Mouse (Mus musculus) stomach, embryonic 16.5 days (tissue): ENCODE measurements around the gene Eif2a. TPM values are rescaled to one million over a fixed set of nuclear protein-coding genes. Genes with fewer than 3 reads are reported as not detected.

Source experiments
- ATAC-seq: fragments of 200-750 bp; cut with Nextera tagmentation; 2 replicates; pipeline ENCODE4 v1.8.0; 2017; ENCODE audit warnings: moderate number of reproducible peaks, moderate TSS enrichment; ENCODE audit not compliant: insufficient read depth, low FRiP score
- H3K27ac ChIP-seq: fragments of 300-500 bp; sonication (generic); 2 replicates; pipeline ENCODE4 v1.5.1; 2014; ENCODE audit warnings: low read length
- H3K27me3 ChIP-seq: fragments of 300-500 bp; sonication (generic); 2 replicates; pipeline ENCODE4 v1.6.1; 2014; ENCODE audit warnings: low read length, control low read depth, mixed read lengths; ENCODE audit not compliant: control insufficient read depth, insufficient read depth
- H3K36me3 ChIP-seq: fragments of 300-500 bp; sonication (generic); 2 replicates; pipeline ENCODE4 v1.6.1; 2014; ENCODE audit warnings: low read length; ENCODE audit not compliant: control insufficient read depth, insufficient read depth
- H3K4me1 ChIP-seq: fragments of 300-500 bp; sonication (generic); 2 replicates; pipeline ENCODE4 v1.6.1; 2014; ENCODE audit warnings: low read length, control low read depth, mixed read lengths; ENCODE audit not compliant: control insufficient read depth, insufficient read depth
- H3K4me2 ChIP-seq: fragments of 300-500 bp; sonication (generic); 2 replicates; pipeline ENCODE4 v1.6.1; 2014; ENCODE audit warnings: low read depth, low read length, mixed read lengths
- H3K4me3 ChIP-seq: fragments of 300-500 bp; sonication (generic); replicated peaks from 2 replicates; pipeline ENCODE4 v1.5.1; 2014; ENCODE audit warnings: mild to moderate bottlenecking, low read length
- H3K9ac ChIP-seq: fragments of 300-500 bp; sonication (generic); 2 replicates; pipeline ENCODE4 v1.6.1; 2014; ENCODE audit warnings: low read length
- H3K9me3 ChIP-seq: fragments of 300-500 bp; sonication (generic); replicated peaks from 2 replicates; pipeline ENCODE4 v1.6.1; 2016; ENCODE audit warnings: low read length, control low read depth; ENCODE audit not compliant: control insufficient read depth
- WGBS: fragments of 180-500 bp; shearing (Covaris S2); extraction: QIAGEN DNeasy Blood & Tissue Kit; methylation state at CpG from one replicate; pipeline ENCODE4 v1.1.7; 2014; 5-methylcytosine and 5-hydroxymethylcytosine counted together
- polyA plus RNA-seq: library from polyadenylated mRNA; unstranded; fragments of >200 nt; fragmentation: Nextera tagmentation; extraction: Ambion mirVana; gene quantifications from 2 replicates; pipeline ENCODE4 v1.2.1, GENCODE M21; 2015

Eif2a gene
- polyA plus RNA-seq, 1 experiment from 2014 or later: 51.3 TPM

- Histone ChIP-seq H3K36me3 (peaks cover 9% of the 10 kb centered on the region; the same call in 1 of the 2 replicates), H3K27ac (no peak overlapping the region), H3K9me3 (no peaks in the 10 kb centered on the region), H3K9ac (no peak overlapping the region), H3K4me2 (no peak overlapping the region), H3K4me1 (no peaks in the 10 kb centered on the region), H3K4me3 (no peak overlapping the region), H3K27me3 (no peaks in the 10 kb centered on the region)
- WGBS: 77% methylated on average over 5 of the region's 5 CpGs
- ATAC-seq: no peak
Measured at GRCm38 (mm10) chr3:58517800-58518199, 7.8 kb upstream of the Eif2a start.

GRCm38 (mm10) chr3:58518962-58519361 lies 6.7 kb upstream of the Eif2a start:
- no peaks in the 10 kb centered on the region for H3K27me3 ChIP-seq
- no peak overlapping the region for H3K4me3 ChIP-seq
- H3K27ac ChIP-seq: no peak overlapping the region
- H3K4me1 ChIP-seq: peaks cover 3% of the 10 kb centered on the region
- no peak overlapping the region for H3K4me2 ChIP-seq
- H3K9me3 ChIP-seq: no peaks in the 10 kb centered on the region
- ATAC-seq: no peak
- H3K36me3 ChIP-seq: peaks cover 9% of the 10 kb centered on the region; the same call in 1 of the 2 replicates
- no peak overlapping the region for H3K9ac ChIP-seq
- 81% methylated on average over 2 of the region's 2 CpGs for WGBS

- Histone ChIP-seq H3K4me3 (no peak overlapping the region), H3K9ac (no peak overlapping the region), H3K36me3 (peaks cover 9% of the 10 kb centered on the region; the same call in 1 of the 2 replicates), H3K9me3 (no peaks in the 10 kb centered on the region), H3K4me1 (peaks cover 4% of the 10 kb centered on the region), H3K27me3 (no peaks in the 10 kb centered on the region), H3K4me2 (no peak overlapping the region), H3K27ac (no peak overlapping the region)
- ATAC-seq: no peak
- 63% methylated on average over 3 of the region's 3 CpGs for WGBS
Measured at GRCm38 (mm10) chr3:58519536-58519935, 6.1 kb upstream of the Eif2a start.

- Histone ChIP-seq H3K4me3 (no peak overlapping the region), H3K27ac (peak overlapping the region; percentile 14; the same call in 1 of the 2 replicates), H3K4me1 (peaks cover 4% of the 10 kb centered on the region), H3K36me3 (peaks cover 9% of the 10 kb centered on the region; the same call in 1 of the 2 replicates), H3K9me3 (no peaks in the 10 kb centered on the region), H3K4me2 (no peak overlapping the region), H3K9ac (no peak overlapping the region), H3K27me3 (no peaks in the 10 kb centered on the region)
- no peak for ATAC-seq
- WGBS: 82% methylated on average over 6 of the region's 6 CpGs
Measured at GRCm38 (mm10) chr3:58520286-58520685, 5.3 kb upstream of the Eif2a start.

GRCm38 (mm10) chr3:58521361-58521760 lies 4.3 kb upstream of the Eif2a start:
- peaks cover 9% of the 10 kb centered on the region; the same call in 1 of the 2 replicates for H3K36me3 ChIP-seq
- H3K4me3 ChIP-seq: no peak overlapping the region
- H3K27me3 ChIP-seq: no peaks in the 10 kb centered on the region
- no peaks in the 10 kb centered on the region for H3K9me3 ChIP-seq
- 89% methylated on average over 2 of the region's 2 CpGs for WGBS
- no peak overlapping the region for H3K4me2 ChIP-seq
- ATAC-seq: no peak
- peaks cover 4% of the 10 kb centered on the region for H3K4me1 ChIP-seq
- H3K27ac ChIP-seq: no peak overlapping the region
- no peak overlapping the region for H3K9ac ChIP-seq

DNA sequence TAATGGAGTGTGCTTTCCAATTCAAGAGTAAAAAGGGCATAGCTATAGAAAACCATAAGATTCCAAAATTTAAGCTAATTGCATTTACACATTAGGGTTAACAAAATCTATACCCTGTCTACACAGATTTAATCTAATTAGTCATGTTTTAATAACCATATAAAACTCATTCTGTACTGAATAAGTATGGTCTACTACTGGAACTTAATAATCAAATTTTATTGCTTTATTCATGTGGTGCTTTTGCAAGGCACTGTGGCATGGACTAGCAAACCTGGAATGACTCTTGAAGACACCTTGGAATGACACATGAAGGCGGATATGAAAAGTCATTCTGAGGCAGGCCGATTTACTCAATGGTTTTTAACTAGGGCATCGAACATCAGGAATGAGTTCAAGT lies 2.2 kb upstream of the Eif2a start:
- H3K27ac ChIP-seq: no peak overlapping the region
- 0 out of 2 replicates have a peak overlapping the region, but pooled peaks have one; percentile 98 for H3K4me3 ChIP-seq
- no peak overlapping the region for H3K9ac ChIP-seq
- peaks cover 8% of the 10 kb centered on the region for H3K4me1 ChIP-seq
- peaks cover 9% of the 10 kb centered on the region; the same call in 1 of the 2 replicates for H3K36me3 ChIP-seq
- no peaks in the 10 kb centered on the region for H3K9me3 ChIP-seq
- 93% methylated on average over 3 of the region's 3 CpGs for WGBS
- no peaks in the 10 kb centered on the region for H3K27me3 ChIP-seq
- H3K4me2 ChIP-seq: peak overlapping the region; percentile 61; the same call in 1 of the 2 replicates
- no peak for ATAC-seq

- Histone ChIP-seq H3K27ac (peak overlapping the region; percentile 19; the same call in 1 of the 2 replicates), H3K9ac (peak overlapping the region; percentile 61), H3K36me3 (peaks cover 9% of the 10 kb centered on the region; the same call in 1 of the 2 replicates), H3K9me3 (no peaks in the 10 kb centered on the region), H3K4me1 (peaks cover 8% of the 10 kb centered on the region), H3K4me3 (peak overlapping the region; percentile 98), H3K27me3 (no peaks in the 10 kb centered on the region), H3K4me2 (peak overlapping the region; percentile 61)
- 33% methylated on average over 4 of the region's 4 CpGs for WGBS
- no peak for ATAC-seq
Measured at GRCm38 (mm10) chr3:58524246-58524645, 1.4 kb upstream of the Eif2a start.

- peak overlapping the region; percentile 61 for H3K4me2 ChIP-seq
- under 1% methylated on average over 40 of the region's 40 CpGs for WGBS
- ATAC-seq: no peak
Measured at GRCm38 (mm10) chr3:58525166-58525565, 455 bp upstream of the Eif2a start.

GRCm38 (mm10) chr3:58526408-58526737 lies 752 bp downstream of the Eif2a start:
- H3K9me3 ChIP-seq: no peaks in the 10 kb centered on the region
- H3K27me3 ChIP-seq: no peaks in the 10 kb centered on the region
- peaks cover 8% of the 10 kb centered on the region for H3K4me1 ChIP-seq
- peak overlapping the region; percentile 98 for H3K4me3 ChIP-seq
- peaks cover 6% of the 10 kb centered on the region; the same call in 1 of the 2 replicates for H3K36me3 ChIP-seq
- 4% methylated on average over 4 of the region's 4 CpGs for WGBS
- no peak for ATAC-seq
- H3K27ac ChIP-seq: peak overlapping the region; percentile 76
- peak overlapping the region; percentile 72 for H3K9ac ChIP-seq
- H3K4me2 ChIP-seq: peak overlapping the region; percentile 86

More at GRCm38 (mm10) chr3:58525166-58525565, 455 bp upstream of the Eif2a start:
- H3K4me3 ChIP-seq: peak overlapping the region; percentile 98
- peaks cover 8% of the 10 kb centered on the region for H3K4me1 ChIP-seq
- H3K27ac ChIP-seq: peak overlapping the region; percentile 92
- H3K36me3 ChIP-seq: peaks cover 9% of the 10 kb centered on the region; the same call in 1 of the 2 replicates
- peak overlapping the region; percentile 98 for H3K9ac ChIP-seq
- H3K9me3 ChIP-seq: no peaks in the 10 kb centered on the region
- H3K27me3 ChIP-seq: no peaks in the 10 kb centered on the region
